Mouse (Mus musculus) liver, adult (tissue): ENCODE results near the gene Col27a1.

Source experiments
- GATA4 ChIP-seq: IDR thresholded peaks from 2 replicates; pipeline ENCODE4 v1.6.1; 2014; ENCODE audit warnings: mild to moderate bottlenecking, low read length; ENCODE audit not compliant: insufficient replicate concordance

Col27a1 gene

DNA sequence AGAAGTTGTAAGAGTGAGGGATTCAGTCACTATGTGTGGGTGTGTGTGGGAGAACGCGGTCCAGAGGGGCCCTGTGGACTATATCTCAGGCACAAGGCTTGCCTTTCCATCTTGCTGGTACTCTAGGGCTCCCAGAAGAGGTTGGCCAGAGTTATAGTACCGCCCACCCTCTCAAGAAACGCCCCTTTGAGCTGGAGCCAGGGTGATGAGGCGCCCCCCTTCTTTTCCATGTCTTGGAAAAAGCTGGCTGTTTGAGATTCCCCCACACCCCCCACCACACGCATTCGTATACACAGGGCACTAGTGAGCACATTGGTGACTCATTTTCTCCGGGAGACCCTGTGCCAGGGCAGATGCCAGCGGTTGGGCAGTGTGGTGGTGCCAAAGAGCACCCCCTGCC, 2.8 kb downstream of the Col27a1 start:
- TF ChIP-seq GATA4, result no peak

DNA sequence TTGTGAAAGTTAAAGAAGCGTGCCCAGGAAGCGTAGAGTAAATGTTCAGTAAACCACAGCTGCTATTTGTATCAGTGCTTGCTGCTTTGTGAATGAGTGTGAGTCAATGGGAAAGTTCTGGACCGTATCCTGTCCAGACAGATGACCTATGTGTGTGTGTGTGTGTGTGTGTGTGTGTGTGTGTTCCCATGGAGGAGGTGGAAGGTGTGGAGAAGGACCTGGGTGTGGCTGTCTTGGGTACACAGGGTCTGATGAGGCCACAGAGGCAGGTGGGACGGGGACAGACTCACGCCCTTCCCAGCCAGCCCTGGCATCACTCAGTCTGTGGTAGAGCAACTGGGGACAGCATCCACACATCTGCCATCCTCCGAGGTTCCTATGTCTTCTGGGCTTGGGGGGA, 3.7 kb downstream of the Col27a1 start:
- no peak for TF ChIP-seq GATA4

DNA sequence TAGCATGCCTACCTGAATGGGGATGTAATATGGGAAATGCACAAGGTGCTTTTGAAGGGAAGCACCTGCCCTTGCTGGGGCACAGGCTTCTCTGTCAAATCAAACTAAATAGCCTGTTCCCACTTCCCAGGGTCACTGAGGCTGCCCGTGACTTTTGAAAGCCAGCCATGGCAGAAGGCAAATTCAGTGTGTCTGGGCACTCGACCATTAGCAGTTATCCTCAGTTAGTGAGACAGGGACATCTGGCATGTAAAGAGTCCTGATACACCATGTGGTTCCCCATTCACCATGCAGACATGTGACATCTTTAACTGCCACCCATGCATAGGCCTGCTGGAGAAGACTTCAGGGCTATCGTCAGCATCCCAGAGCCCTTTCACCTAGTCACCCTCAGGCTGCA, 5.3 kb downstream of the Col27a1 start:
- TF ChIP-seq GATA4, result no peak

- no peak for TF ChIP-seq GATA4
Observed at GRCm38 (mm10) chr4:63219635-63220034, 5.8 kb downstream of the Col27a1 start.

DNA sequence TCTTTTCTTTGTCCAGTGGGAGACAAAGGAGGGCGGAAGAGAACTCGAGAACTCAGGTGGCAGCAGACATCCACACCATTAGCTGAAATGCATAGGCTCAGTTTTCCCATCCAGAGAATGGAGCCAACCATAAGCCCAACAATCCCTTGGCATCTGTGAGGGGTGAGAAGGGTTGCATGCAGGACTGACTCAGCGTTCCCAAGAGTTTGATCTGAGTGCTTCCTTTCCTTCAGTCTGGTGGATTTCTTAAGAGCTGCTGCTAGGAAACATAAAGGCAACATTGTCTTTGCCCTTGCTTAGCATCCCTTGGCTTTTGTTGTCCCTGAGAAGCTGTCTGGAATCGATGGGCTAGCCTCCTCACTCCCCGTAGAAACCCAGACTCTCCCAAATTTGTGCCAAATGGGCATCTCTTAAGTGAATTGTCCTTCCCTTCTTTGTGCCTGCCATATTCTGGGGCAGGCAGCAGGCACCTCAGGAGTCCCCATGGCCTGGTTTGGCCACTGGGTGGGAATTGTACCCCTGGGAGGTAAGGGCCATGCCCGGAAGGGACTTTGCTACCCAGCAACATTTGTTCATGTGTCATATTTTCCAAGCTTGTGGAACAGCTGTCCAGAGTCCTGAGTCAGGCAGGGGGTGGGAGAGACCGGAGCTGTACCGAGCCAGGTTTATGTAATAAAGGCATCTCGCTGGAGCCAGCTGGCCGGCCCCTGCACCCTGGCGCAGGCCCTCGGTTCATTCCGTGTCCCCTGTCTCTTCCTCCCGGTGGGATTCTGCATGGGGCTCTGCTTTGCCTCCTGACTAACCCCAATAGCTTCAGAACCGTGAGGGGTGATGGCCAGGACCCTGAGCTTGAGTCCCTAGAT, 7.5 kb downstream of the Col27a1 start:
- no peak for TF ChIP-seq GATA4

GRCm38 (mm10) chr4:63222246-63222645, 8.4 kb downstream of the Col27a1 start:
- TF ChIP-seq GATA4, result no peak

GRCm38 (mm10) chr4:63225373-63225772, 11.6 kb downstream of the Col27a1 start:
- TF ChIP-seq GATA4, result no peak

- no peak for TF ChIP-seq GATA4
Observed at GRCm38 (mm10) chr4:63226164-63226882, 12.5 kb downstream of the Col27a1 start.

GRCm38 (mm10) chr4:63226883-63227235, 13.1 kb downstream of the Col27a1 start:
- no peak for TF ChIP-seq GATA4

DNA sequence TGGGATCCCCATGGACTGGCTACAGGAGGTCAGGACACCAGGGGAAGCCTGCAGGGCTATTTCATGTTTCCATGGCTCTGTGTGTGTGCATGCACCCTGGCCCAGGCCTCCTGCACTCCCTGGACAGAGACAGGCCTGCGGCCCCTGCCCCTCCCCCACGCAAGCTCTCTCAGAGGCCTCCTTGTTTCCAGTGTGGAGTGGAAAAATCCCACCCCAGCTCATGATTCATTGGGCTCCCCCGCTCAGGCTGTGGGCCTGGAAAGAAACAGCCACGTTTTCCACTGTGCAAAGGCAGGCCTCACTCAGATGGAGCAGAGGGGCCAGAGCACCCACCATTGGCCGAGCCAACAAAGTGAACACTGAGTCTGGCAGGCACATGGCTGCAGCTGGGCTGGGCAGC, 15.1 kb downstream of the Col27a1 start:
- TF ChIP-seq GATA4, result no peak

GRCm38 (mm10) chr4:63229991-63230581, 16.3 kb downstream of the Col27a1 start:
- peak; percentile 81; the same call in 1 of the 2 replicates for TF ChIP-seq GATA4

GRCm38 (mm10) chr4:63231121-63231520, 17.3 kb downstream of the Col27a1 start:
- peak; percentile 78; the same call in 1 of the 2 replicates for TF ChIP-seq GATA4

DNA sequence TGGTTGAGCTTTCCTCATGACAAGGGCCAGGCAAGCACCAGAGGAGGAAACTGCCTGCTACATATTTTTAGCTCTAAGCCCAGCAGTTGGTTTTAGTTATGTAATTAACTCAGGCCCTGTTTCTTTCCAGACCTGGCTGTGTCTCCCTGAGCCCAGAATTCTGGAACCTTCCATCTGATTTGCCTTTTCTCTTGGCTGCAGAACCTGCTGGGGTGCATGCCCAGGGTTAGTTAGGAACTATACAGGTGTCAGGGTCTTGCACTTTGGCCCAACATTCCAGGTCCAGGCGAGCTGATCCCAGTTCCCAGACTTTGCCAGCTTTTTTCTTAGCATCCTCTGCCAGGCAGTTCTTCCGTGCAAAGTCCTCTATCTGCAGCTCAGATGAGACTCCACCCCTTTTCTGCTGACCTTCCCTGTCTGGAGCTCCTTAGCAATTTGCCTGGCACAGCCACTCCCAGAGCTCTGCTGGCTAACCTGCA, 18.8 kb downstream of the Col27a1 start:
- TF ChIP-seq GATA4, result peak; percentile 83; the same call in 1 of the 2 replicates

- no peak for TF ChIP-seq GATA4
Observed at GRCm38 (mm10) chr4:63233557-63234452, 20.0 kb downstream of the Col27a1 start.

GRCm38 (mm10) chr4:63234852-63235251, 21.0 kb downstream of the Col27a1 start:
- no peak for TF ChIP-seq GATA4
